Mouse (Mus musculus) heart, embryonic 10.5 days (tissue): Measurements from ENCODE around the gene Vapa. TPM values are rescaled to one million over a fixed set of nuclear protein-coding genes. Genes with fewer than 3 reads are reported as not detected.

ENCODE experiments used
- DNase-seq: peaks from one replicate; pipeline ENCODE4 v3.0.0-alpha.2; 2017; ENCODE audit warnings: low spot score
- H3K27ac ChIP-seq: fragments of 300-500 bp; sonication (generic); 2 replicates; pipeline ENCODE4 v1.5.1; 2016; ENCODE audit warnings: mild to moderate bottlenecking
- H3K27me3 ChIP-seq: fragments of 300-500 bp; sonication (generic); 2 replicates; pipeline ENCODE4 v1.6.1; 2016; ENCODE audit warnings: mild to moderate bottlenecking; ENCODE audit not compliant: poor library complexity, insufficient read depth, severe bottlenecking
- H3K36me3 ChIP-seq: fragments of 300-500 bp; sonication (generic); 2 replicates; pipeline ENCODE4 v1.6.1; 2016; ENCODE audit warnings: mild to moderate bottlenecking, moderate library complexity
- H3K4me1 ChIP-seq: fragments of 300-500 bp; sonication (generic); 2 replicates; pipeline ENCODE4 v1.6.1; 2016; ENCODE audit warnings: mild to moderate bottlenecking
- H3K4me3 ChIP-seq: fragments of 300-500 bp; sonication (generic); 2 replicates; pipeline ENCODE4 v1.5.1; 2016; ENCODE audit warnings: mild to moderate bottlenecking, moderate library complexity
- H3K9me3 ChIP-seq: fragments of 300-500 bp; sonication (generic); 2 replicates; pipeline ENCODE4 v1.6.1; 2016; ENCODE audit warnings: mild to moderate bottlenecking, moderate library complexity
- WGBS: fragments of 180-500 bp; shearing (Covaris S2); methylation state at CpG from one replicate; pipeline ENCODE4 v1.1.7; 2016; 5-methylcytosine and 5-hydroxymethylcytosine counted together
- polyA plus RNA-seq: library from polyadenylated mRNA; unstranded; fragments of >200 nt; fragmentation: Nextera tagmentation; extraction: Ambion mirVana; gene quantifications from 2 replicates; pipeline ENCODE4 v1.2.1, GENCODE M21; 2016

Vapa gene
- polyA plus RNA-seq: 153 and 179 TPM in 2 replicates

DNA sequence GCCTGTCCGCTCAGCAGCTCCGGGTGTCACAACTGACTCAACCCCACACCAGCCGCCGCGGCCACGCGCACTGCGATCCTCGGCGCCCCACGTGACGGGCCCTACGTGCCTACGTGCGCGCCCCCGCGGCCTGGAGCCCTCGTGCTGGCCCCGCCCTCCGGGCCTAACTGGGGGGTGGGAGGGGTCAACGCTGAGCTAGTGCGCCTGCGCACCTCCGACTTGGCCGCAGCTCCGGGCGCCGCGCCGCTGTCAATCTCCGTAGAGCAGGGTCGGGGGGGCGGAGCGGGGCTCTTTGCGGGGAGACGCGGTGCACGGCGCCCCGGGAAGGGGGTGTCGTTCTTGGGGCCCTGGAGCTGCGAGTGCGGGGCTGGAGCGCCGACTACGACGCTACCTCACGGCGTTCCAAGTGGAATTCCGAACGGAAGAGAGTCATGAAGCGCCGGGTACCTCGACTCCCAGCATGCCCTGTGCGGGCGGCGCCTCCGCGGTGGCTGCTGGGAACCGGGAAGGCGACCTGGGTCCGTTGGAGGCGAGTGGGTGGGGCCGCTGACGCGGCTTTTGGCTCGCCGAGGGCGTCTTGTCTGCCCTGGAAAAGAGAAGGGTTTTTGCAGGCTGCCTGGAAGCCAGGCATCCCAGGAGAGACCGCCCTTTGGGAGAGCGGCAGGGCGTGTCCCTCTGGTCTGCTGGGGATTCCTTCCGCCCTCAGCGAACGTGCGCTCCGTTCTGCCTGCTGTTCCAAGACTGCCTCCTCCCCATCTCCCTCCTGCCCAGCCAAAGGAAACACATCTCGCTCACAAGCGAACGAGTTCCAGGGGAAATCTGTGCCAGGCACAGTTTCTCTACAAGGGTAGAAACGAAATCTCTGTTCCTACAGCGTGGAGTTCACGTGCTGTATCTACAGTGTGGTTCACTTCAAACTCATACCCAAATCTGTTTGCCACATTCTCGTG, at the start of gene Vapa:
TSS of gene Vapa (minus strand) at position 93 of the 950 bp plus-strand sequence.
- no peaks in the 10 kb centered on the region for H3K9me3 ChIP-seq

DNA sequence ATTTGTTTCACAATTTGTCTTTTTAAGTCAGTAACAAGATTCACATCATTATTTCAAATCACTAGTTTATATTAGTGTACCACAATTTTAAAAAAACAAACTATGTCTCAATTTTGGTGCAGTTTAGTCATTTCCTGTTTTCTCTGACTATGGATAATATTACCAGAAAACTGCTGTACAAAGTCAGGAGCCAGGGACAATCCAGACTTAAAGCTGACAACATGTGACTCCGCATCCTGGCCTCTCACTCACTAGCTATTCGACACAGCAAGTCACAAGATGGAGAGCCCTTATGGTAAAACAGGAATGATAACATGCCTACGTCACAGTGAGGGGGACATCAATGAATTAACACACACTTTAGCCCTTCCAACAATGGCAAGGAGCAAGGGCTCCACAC, 49.3 kb upstream of the Vapa start:
- H3K4me3 ChIP-seq: no peak overlapping the region
- H3K27me3 ChIP-seq: no peaks in the 10 kb centered on the region
- H3K27ac ChIP-seq: no peak overlapping the region
- no peaks in the 10 kb centered on the region for H3K9me3 ChIP-seq
- H3K36me3 ChIP-seq: peaks cover 4% of the 10 kb centered on the region; the same call in 1 of the 2 replicates
- peaks cover 4% of the 10 kb centered on the region; the same call in 1 of the 2 replicates for H3K4me1 ChIP-seq
- no peak for DNase-seq
- WGBS: 82% methylated on average over 3 of the region's 3 CpGs

More for the DNA sequence above, at the start of gene Vapa:
- Histone ChIP-seq H3K4me3 (peak within 1 kb of the TSS; percentile 89), H3K36me3 (no peaks in the 10 kb centered on the region), H3K27me3 (no peaks in the 10 kb centered on the region), H3K27ac (peak within 1 kb of the TSS; percentile 99), H3K4me1 (peaks cover 18% of the 10 kb centered on the region)
- DNase-seq: peak; percentile 97
- under 1% methylated on average over 85 of the region's 85 CpGs for WGBS

DNA sequence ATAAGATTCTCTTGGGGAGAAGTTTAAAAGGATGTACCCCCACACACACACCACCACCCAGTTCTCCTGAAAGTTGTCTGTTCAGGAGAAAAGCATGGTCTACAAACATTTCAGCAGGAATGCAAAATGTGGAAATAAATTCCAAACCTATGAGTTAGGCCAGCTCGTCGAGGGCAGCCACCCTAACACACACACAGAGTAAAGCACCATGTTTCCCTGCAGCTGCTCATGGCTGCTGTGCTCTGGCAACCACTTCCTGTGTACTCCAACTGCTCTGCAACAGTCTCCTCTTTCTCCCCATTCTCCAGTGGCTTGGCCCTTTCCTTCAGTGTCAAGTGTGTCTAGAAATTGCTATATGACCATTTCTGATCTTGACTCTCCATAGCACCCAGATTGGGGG, 45.1 kb upstream of the Vapa start:
- 69% methylated on average over 2 of the region's 2 CpGs for WGBS
- no peaks in the 10 kb centered on the region for H3K9me3 ChIP-seq

DNA sequence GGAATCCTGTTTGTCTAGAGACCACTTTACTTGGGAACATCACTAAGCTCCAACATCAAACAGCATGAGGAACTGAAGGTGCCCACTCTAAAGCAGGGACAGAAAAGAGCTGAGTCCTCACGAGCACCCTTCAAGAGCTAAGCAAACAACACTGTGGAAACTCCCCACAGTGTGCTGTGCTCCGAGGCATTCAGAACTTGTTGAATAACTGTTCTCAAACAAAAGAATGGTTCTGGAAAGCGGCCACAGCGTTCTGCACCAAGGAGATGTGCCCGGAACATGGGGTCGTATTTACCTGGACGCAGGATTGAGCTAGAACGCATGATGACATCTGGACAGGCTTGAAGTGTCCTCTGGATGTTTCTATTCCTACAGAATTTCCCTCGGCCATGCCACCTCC, 44.6 kb upstream of the Vapa start:
- H3K36me3 ChIP-seq: no peaks in the 10 kb centered on the region
- no peak for DNase-seq
- H3K4me3 ChIP-seq: no peak overlapping the region
- 93% methylated on average over 9 of the region's 9 CpGs for WGBS
- no peak overlapping the region for H3K27ac ChIP-seq
- no peaks in the 10 kb centered on the region for H3K27me3 ChIP-seq
- H3K4me1 ChIP-seq: peaks cover 7% of the 10 kb centered on the region; the same call in 1 of the 2 replicates
- H3K9me3 ChIP-seq: no peaks in the 10 kb centered on the region

More for the DNA sequence above, 45.1 kb upstream of the Vapa start:
- Histone ChIP-seq H3K36me3 (no peaks in the 10 kb centered on the region), H3K4me3 (no peak overlapping the region), H3K4me1 (peaks cover 7% of the 10 kb centered on the region; the same call in 1 of the 2 replicates), H3K27me3 (no peaks in the 10 kb centered on the region), H3K27ac (no peak overlapping the region)
- no peak for DNase-seq

DNA sequence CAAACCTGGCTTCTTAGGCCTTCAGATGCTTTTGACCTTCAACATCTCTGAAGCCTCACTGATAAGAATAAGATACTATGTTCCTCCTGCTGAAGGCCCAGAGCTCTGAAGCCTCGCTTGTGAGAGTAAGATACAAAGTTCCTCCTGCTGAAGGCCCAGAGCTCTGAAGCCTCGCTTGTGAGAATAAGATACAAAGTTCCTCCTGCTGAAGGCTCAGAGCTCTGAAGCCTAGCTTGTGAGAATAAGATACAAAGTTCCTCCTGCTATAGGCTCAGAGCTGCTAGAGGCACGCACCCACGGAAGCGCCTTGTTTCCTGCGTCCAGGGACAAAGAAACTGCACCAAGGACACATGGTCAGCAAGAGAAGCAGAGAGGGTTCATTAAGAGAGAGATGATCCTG, 43.4 kb upstream of the Vapa start:
- Histone ChIP-seq H3K9me3 (no peaks in the 10 kb centered on the region), H3K36me3 (0 out of 2 replicates have a peak, but pooled peaks cover 3% of the 10 kb centered on the region), H3K27ac (no peak overlapping the region), H3K4me3 (no peak overlapping the region), H3K27me3 (no peaks in the 10 kb centered on the region), H3K4me1 (peaks cover 7% of the 10 kb centered on the region; the same call in 1 of the 2 replicates)
- WGBS: 86% methylated on average over 6 of the region's 6 CpGs
- no peak for DNase-seq

DNA sequence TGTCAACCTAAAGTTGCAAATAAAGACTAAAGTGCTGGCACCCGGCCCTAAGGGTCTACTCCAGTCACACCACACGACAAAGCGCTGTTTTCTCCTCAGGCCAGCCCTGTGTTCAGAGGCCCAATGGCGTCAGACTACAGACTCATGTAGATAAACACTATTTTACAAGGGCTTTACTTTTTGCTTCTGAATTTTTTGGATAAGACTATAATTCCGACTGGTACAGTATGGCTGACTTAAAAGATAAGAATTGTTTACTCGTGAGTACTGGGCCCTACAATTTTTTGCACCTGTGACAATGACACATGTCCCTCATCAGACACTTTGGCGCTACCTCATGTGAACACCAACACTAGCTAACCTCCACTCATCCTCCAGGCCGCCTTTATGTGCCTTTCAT, 42.7 kb upstream of the Vapa start:
- H3K27ac ChIP-seq: no peak overlapping the region
- WGBS: 84% methylated on average over 8 of the region's 8 CpGs
- no peak overlapping the region for H3K4me3 ChIP-seq

DNA sequence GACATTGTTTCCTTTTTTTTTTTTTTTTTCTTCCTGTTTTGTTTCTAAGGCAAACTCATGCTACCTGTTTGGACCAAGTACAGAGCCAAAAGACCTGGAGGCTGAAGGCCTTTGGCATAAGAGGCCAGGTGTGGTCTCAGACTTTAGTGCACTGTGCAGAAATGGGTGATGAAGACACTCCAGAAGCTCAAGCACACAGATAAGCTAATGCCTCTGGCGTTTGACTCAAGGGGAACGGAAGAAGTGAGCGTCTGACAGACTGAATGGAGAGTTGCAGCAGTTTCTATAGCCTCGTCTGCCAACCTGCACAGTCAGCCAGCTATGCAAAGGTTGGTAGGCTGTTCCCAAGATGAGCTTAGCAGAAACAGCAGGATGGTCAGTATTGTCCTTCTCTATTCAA, 42.3 kb upstream of the Vapa start:
- H3K27me3 ChIP-seq: no peaks in the 10 kb centered on the region
- no peaks in the 10 kb centered on the region for H3K9me3 ChIP-seq
- H3K36me3 ChIP-seq: 0 out of 2 replicates have a peak, but pooled peaks cover 7% of the 10 kb centered on the region
- H3K27ac ChIP-seq: no peak overlapping the region
- H3K4me1 ChIP-seq: peaks cover 7% of the 10 kb centered on the region; the same call in 1 of the 2 replicates
- no peak for DNase-seq
- 43% methylated on average over 4 of the region's 4 CpGs for WGBS
- no peak overlapping the region for H3K4me3 ChIP-seq

More for the DNA sequence above, 42.7 kb upstream of the Vapa start:
- no peaks in the 10 kb centered on the region for H3K27me3 ChIP-seq
- no peaks in the 10 kb centered on the region for H3K9me3 ChIP-seq
- no peak for DNase-seq
- H3K4me1 ChIP-seq: peaks cover 7% of the 10 kb centered on the region; the same call in 1 of the 2 replicates
- H3K36me3 ChIP-seq: 0 out of 2 replicates have a peak, but pooled peaks cover 6% of the 10 kb centered on the region

DNA sequence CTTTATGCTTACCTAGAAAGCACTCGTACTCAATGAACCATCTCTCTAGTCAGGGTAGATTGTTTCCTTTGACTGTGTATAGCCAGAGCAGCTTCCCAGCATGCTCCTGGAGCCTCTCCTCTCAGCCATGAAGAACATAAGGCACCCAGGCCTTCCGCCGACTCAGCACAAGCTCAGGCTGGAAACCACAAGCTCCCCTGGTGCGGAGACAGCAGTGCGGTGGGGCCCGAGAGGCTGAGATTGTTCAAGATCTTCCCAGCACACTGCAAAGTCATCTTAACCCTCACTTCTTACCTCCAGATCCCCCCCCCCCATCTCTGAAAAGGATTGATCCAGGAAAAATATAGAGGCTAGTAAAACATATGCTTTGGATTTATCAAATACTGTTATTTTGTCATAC, 37.2 kb upstream of the Vapa start:
- Histone ChIP-seq H3K4me3 (no peak overlapping the region), H3K4me1 (peaks cover 25% of the 10 kb centered on the region), H3K27ac (no peak overlapping the region), H3K27me3 (no peaks in the 10 kb centered on the region), H3K9me3 (no peaks in the 10 kb centered on the region), H3K36me3 (0 out of 2 replicates have a peak, but pooled peaks cover 7% of the 10 kb centered on the region)
- 86% methylated on average over 6 of the region's 6 CpGs for WGBS
- DNase-seq: no peak

DNA sequence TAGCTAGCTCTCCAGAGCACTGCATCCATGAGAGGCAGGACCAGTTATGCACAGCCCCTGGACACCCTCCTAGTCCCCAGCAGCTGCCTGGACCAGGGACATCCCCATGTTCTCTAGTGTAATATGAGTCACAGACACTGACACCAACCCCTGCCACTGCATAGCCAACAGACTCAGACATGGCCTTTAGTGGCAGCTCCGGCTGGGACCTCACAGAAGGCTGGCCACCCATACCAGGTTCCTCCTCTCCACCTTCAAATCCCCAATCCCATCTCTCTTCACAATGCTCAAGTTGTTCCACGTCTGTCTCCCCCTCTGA, 35.8 kb upstream of the Vapa start:
- no peaks in the 10 kb centered on the region for H3K27me3 ChIP-seq
- 0 out of 2 replicates have a peak, but pooled peaks cover 7% of the 10 kb centered on the region for H3K36me3 ChIP-seq
- H3K27ac ChIP-seq: no peak overlapping the region
- H3K4me3 ChIP-seq: no peak overlapping the region
- no peaks in the 10 kb centered on the region for H3K9me3 ChIP-seq
- WGBS: 83% methylated on average over 2 of the region's 2 CpGs
- H3K4me1 ChIP-seq: peaks cover 17% of the 10 kb centered on the region
- no peak for DNase-seq

DNA sequence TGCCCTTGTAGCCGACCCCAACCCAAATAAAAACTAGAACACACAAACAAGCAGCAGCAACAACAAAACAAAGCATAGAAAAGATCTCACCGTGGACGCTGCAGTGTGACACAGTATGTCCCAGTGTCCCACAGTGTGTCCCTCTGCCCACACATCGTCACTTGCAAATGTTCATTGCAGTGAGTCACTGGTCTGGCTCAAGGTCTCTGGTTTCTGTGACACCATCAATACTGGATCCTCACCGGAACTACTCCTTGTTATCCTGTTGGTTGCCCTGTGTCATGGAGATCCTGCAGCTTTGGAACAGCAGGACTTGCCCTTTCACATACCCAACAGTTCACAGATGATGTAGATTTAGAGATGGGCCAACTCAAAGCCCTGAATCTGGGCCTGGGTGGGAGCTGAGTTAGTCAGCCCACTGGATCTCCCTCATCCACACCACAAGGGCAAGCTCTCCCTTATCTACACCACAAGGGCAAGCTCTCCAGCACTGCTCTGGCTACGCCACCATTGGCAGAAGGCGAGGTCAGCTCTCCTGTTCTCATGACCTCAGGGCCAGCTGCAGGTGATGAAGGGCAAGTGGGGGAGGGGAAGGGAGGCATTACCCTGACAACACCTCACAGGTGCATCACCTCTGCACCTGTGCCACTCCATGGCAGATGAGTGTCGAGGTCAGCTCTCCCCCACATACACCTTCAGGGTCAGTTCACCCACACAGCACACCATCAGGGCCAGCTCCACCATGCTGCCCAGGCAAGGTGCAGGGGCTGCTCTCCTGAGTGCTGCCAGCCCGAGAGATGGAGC, 35.2 kb upstream of the Vapa start:
- H3K4me3 ChIP-seq: no peak overlapping the region
- 0 out of 2 replicates have a peak, but pooled peaks cover 7% of the 10 kb centered on the region for H3K36me3 ChIP-seq
- no peak overlapping the region for H3K27ac ChIP-seq
- no peak for DNase-seq
- WGBS: 75% methylated on average over 9 of the region's 9 CpGs
- H3K4me1 ChIP-seq: peaks cover 17% of the 10 kb centered on the region
- no peaks in the 10 kb centered on the region for H3K27me3 ChIP-seq
- H3K9me3 ChIP-seq: no peaks in the 10 kb centered on the region

DNA sequence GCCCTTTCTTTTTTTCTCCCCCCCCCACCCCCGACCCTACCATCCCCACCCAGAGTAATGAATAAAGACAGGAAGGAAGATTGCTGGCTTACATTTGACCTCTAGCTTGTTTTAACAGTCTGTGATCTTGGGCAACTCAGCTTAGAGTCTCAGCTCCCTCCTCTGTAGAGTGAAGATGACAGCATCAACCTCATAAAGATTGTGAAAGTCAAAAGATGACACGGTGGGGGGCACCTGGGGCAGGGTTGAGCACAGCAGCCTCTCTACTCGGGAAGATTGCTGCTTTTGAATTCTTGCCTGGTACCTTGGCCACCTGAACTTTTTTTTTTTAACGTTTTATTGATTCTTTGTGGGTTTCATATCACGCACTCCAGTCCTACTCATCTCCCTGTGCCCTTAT, 34.6 kb upstream of the Vapa start:
- no peaks in the 10 kb centered on the region for H3K9me3 ChIP-seq
- 57% methylated on average over 5 of the region's 5 CpGs for WGBS
- DNase-seq: no peak
- 0 out of 2 replicates have a peak, but pooled peaks cover 7% of the 10 kb centered on the region for H3K36me3 ChIP-seq
- no peak overlapping the region for H3K4me3 ChIP-seq
- no peak overlapping the region for H3K27ac ChIP-seq
- peaks cover 22% of the 10 kb centered on the region for H3K4me1 ChIP-seq
- no peaks in the 10 kb centered on the region for H3K27me3 ChIP-seq

DNA sequence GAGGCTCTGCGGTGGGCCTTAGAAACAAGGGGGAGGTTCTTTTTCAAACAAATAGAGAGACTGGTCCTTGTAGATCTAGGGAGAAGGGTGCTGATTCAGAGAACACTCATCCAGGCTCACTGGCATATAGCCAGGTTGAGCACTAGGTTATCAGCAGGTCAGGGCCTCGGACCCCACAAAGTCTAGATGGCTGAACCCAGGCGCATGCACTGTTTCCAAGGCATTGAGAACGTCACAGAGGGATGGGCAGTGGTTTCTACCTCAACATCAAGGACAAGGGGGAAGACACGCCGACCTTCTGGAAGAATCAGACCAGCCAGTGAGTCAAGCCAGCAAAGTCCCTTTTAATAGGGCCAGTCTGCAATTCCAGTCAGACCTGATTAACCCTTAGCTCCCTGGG, 33.9 kb upstream of the Vapa start:
- Histone ChIP-seq H3K4me1 (peaks cover 22% of the 10 kb centered on the region), H3K4me3 (no peak overlapping the region), H3K27ac (no peak overlapping the region), H3K27me3 (no peaks in the 10 kb centered on the region), H3K36me3 (0 out of 2 replicates have a peak, but pooled peaks cover 7% of the 10 kb centered on the region), H3K9me3 (no peaks in the 10 kb centered on the region)
- no peak for DNase-seq
- 66% methylated on average over 6 of the region's 6 CpGs for WGBS
